Mouse (Mus musculus): Measurements from ENCODE around the gene Trpm8. TPM values are rescaled to one million over a fixed set of nuclear protein-coding genes. Genes with fewer than 3 reads are reported as not detected.

Gene Trpm8
- polyA plus RNA-seq, 1 experiment from 2014 or later = 0.04 TPM

DNA sequence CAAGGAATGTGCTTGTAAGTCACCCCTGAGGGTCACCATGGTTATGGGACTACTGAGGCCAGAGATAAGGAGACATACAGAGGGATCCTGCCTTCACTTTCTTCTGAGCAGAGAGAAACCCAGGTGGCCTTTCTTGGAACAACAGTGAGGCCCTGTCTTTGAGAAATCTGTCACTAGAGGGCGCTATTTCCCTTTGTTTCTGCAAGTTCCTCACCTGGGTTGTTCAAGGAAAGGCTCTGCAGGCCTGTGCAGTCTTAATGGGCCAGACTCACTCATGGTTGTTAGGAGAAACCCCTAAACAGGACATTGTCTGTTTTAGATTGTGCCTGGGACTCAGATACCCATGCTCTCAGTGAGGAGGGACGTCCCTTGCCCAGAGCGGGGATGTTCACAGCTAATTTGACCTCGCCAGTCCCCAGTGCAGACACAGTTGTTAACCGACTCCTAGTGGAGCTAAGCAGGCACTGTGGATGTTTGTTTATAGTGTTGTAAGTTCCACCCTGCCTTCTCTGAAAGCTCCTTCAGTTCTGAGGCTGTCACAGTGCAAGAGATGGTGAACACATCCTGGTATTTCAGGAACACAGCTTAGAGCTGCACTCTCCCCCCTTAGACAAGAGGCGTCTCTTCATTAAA lies 80.1 kb downstream of the Trpm8 start:
- no peak overlapping the region for H3K4me3 ChIP-seq (replicated peaks)
- no peaks in the 10 kb centered on the region for H3K27me3 ChIP-seq
- ATAC-seq = peak; percentile 85
- WGBS = 65% methylated on average over 6 of the region's 6 CpGs
- no peak overlapping the region for H3K27ac ChIP-seq
- H3K9ac ChIP-seq (replicated peaks) = no peak overlapping the region
- H3K9me3 ChIP-seq = no peaks in the 10 kb centered on the region
- no peak overlapping the region for H3K4me2 ChIP-seq (replicated peaks)
- no peaks in the 10 kb centered on the region for H3K36me3 ChIP-seq
- H3K4me1 ChIP-seq (replicated peaks) = peaks cover 4% of the 10 kb centered on the region; the same call in 1 of the 2 replicates

DNA sequence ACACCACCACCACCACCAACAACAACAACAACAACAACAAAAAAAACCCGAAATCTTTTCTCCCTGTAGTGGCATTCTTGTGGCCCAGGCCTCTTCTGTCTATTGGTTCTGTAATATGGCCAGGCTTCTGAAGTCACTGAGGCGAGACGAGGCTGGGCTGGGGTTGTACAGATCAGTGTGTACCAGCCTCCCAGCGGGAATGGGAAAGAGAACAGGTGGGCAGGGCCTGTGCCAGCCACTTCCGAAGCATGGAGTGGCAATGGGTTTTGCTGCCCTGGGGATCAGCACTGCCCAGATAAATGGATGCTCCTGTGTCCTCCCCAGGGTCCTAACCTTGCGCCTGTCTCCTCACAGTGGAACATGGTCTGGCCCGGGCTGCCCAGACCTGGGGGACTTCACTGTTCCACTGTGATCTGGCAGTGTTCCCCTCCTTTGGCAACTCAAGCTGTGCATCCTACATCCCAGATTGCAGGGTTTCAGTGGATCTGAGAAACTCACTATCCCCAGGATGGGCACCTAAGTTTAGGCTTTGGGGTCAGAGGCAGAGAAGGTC lies 80.7 kb downstream of the Trpm8 start:
- Histone ChIP-seq H3K9ac (replicated peaks) (no peak overlapping the region), H3K4me3 (replicated peaks) (no peak overlapping the region), H3K27ac (no peak overlapping the region), H3K27me3 (no peaks in the 10 kb centered on the region), H3K4me2 (replicated peaks) (no peak overlapping the region), H3K9me3 (no peaks in the 10 kb centered on the region), H3K4me1 (replicated peaks) (no peaks in the 10 kb centered on the region), H3K36me3 (no peaks in the 10 kb centered on the region)
- peak; percentile 41 for ATAC-seq
- 76% methylated on average over 7 of the region's 7 CpGs for WGBS

DNA sequence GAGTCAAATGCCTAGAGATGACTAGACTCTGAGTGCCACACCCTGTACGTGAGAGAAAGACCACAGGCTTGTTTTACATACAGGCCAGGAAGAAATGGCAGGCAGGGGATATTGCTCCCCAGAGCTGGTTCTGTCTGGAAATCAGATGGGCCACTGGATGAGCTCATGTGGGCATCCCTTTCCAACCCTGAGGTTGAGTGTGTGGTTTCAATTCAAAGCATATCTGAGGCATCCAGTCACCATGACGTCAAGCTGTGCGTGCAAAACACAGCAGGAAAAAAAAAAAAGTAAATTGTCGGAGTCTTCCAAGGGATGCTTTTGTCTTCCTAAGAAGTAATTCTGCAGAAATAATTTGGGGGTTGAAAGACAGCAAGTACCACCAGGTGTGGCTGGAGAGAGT lies 83.6 kb downstream of the Trpm8 start:
- no peaks in the 10 kb centered on the region for H3K4me1 ChIP-seq (replicated peaks)
- no peaks in the 10 kb centered on the region for H3K36me3 ChIP-seq
- H3K4me3 ChIP-seq (replicated peaks) = no peak overlapping the region
- ATAC-seq = no peak
- no peak overlapping the region for H3K9ac ChIP-seq (replicated peaks)
- H3K4me2 ChIP-seq (replicated peaks) = no peak overlapping the region
- no peak overlapping the region for H3K27ac ChIP-seq
- H3K9me3 ChIP-seq = no peaks in the 10 kb centered on the region
- WGBS = 68% methylated on average over 4 of the region's 4 CpGs
- H3K27me3 ChIP-seq = no peaks in the 10 kb centered on the region

DNA sequence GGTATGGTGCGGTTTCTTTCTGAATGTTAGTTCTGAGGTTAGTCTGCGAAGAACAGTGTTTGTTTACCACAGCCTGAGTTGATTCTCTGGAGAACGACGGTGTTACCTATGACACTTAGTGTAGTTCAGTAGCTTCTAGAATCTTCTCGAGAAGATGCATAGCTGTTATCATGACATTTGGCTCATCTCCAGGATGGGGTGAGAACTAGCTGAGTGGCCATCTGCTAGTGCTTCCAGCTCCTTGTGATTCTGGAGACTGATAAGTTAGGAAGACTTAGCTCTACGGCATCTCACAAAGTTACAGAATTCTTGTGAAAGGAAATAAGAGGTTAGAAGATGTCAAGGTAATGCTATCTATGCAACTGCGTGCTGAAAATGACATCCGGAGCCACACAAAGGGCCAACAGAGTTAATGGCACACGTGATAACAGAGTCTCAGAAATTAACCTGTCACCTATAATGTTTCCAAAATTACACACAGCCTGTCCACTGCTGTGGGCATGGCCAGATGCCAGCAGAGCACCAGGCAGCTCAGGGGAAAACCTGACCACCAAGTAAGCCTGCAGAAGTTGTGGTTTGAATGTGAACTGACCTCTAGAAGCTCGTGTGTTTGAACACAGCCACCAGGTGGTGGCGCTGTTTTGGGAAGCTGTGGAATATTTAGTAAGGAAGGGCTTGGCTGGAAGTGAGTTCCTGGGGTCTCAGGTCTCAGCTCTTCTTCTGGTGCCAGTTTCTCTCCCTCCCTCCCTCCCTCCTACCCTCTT lies 89.6 kb downstream of the Trpm8 start:
- WGBS = 82% methylated on average over 11 of the region's 11 CpGs

DNA sequence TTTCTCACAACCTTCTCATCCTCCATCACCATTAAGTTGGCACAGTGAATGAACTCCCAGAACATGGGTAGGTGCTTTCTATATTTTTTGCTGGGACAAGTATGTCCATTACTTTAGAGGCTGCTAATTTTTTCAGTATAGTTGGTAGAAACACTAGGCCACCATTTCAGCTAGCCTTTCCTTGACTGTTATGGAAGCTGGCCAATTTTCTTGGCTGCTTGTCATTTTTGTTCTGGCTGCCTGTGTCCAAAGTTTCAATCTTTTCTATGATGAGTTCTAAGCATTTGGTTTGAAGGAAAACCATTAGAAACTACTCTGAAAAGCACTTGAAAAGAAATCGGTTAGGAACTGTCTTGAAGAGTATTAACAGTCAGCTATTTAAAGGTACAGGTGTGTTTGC lies 101.0 kb downstream of the Trpm8 start:
- no peak overlapping the region for H3K4me2 ChIP-seq (replicated peaks)
- no peak overlapping the region for H3K4me3 ChIP-seq (replicated peaks)
- H3K4me1 ChIP-seq (replicated peaks) = no peaks in the 10 kb centered on the region
- no peak overlapping the region for H3K27ac ChIP-seq
- H3K9ac ChIP-seq (replicated peaks) = no peak overlapping the region
- ATAC-seq = no peak
- peaks cover 4% of the 10 kb centered on the region; the same call in 1 of the 2 replicates for H3K9me3 ChIP-seq
- 92% methylated on average over 1 of the region's 1 CpGs for WGBS
- no peaks in the 10 kb centered on the region for H3K36me3 ChIP-seq
- no peaks in the 10 kb centered on the region for H3K27me3 ChIP-seq

More for the DNA sequence above, 89.6 kb downstream of the Trpm8 start:
- Histone ChIP-seq H3K27me3 (no peaks in the 10 kb centered on the region), H3K9me3 (no peaks in the 10 kb centered on the region), H3K9ac (replicated peaks) (no peak overlapping the region), H3K36me3 (0 out of 2 replicates have a peak, but pooled peaks cover 2% of the 10 kb centered on the region), H3K27ac (no peak overlapping the region), H3K4me3 (replicated peaks) (no peak overlapping the region), H3K4me1 (replicated peaks) (0 out of 2 replicates have a peak, but pooled peaks cover 6% of the 10 kb centered on the region), H3K4me2 (replicated peaks) (no peak overlapping the region)
- ATAC-seq = no peak

DNA sequence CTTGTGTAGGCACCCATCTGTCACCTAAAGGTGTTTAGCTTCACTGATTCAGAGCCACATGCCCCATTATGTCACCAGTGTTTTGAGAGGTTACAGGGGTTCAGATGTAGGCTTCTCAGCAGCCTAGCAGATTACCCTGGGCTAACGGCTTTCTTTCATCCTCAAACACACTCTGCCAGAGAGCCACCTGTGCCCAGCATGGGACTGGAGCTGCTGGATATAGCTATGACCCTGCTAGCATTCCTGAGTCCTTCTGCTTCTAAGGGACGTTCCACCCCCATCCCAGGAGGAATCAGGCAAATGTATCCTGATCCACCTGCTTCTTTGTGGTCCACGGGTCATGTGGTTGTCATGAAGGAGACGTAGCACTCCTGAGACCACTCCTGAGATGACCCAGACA lies 114.2 kb downstream of the Trpm8 start:
- Histone ChIP-seq H3K36me3 (no peaks in the 10 kb centered on the region), H3K4me1 (replicated peaks) (no peaks in the 10 kb centered on the region), H3K4me2 (replicated peaks) (no peak overlapping the region), H3K9me3 (no peaks in the 10 kb centered on the region), H3K27me3 (no peaks in the 10 kb centered on the region), H3K27ac (no peak overlapping the region), H3K9ac (replicated peaks) (no peak overlapping the region), H3K4me3 (replicated peaks) (no peak overlapping the region)
- no peak for ATAC-seq
- 83% methylated on average over 4 of the region's 4 CpGs for WGBS

DNA sequence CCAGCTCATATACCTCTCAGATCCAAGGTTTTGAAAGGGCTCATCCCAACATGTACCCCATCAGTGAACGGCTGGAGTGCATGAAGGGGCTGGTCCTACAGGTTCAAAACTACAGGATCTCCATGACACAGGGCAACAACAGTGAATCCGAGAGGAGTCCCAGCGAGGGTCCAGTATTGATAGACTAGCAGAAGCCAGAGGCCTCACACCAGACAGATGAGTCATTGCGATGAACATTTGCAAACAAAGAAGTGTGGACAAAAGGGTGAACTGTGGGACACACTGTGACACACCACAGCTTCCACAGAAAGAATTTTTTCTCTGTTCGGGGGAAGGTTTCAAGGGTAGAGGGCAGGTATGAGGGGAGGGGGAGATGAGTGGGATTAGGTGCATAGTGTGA lies 115.9 kb downstream of the Trpm8 start:
- ATAC-seq = no peak
- H3K9me3 ChIP-seq = no peaks in the 10 kb centered on the region
- WGBS = 88% methylated on average over 5 of the region's 5 CpGs
- H3K9ac ChIP-seq (replicated peaks) = no peak overlapping the region
- H3K36me3 ChIP-seq = no peaks in the 10 kb centered on the region
- no peak overlapping the region for H3K27ac ChIP-seq
- no peak overlapping the region for H3K4me2 ChIP-seq (replicated peaks)
- peaks cover 2% of the 10 kb centered on the region; the same call in 1 of the 2 replicates for H3K4me1 ChIP-seq (replicated peaks)
- no peaks in the 10 kb centered on the region for H3K27me3 ChIP-seq
- H3K4me3 ChIP-seq (replicated peaks) = no peak overlapping the region

DNA sequence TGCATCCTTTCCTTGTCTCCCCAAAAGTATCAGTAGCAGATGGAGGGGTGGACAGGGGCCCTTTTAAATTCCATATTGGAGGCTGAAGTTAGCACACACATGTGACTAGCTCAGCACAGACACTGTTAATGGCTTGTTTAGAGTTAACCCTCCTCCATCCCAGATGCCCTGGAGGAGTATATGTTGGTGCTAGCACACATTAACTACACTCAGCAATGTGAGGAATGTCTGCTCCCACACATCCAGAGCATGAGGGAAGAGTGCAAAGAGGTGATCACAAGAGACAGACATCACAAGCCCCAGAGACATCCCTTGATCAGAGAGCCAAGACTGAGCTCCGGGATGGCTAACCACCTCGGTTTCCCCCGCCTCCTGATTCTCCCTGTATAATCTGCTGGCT lies 125.9 kb downstream of the Trpm8 start:
- Histone ChIP-seq H3K4me1 (replicated peaks) (peaks cover 19% of the 10 kb centered on the region; the same call in 1 of the 2 replicates), H3K36me3 (no peaks in the 10 kb centered on the region), H3K27ac (no peak overlapping the region), H3K9ac (replicated peaks) (no peak overlapping the region), H3K9me3 (no peaks in the 10 kb centered on the region), H3K4me2 (replicated peaks) (no peak overlapping the region), H3K27me3 (no peaks in the 10 kb centered on the region), H3K4me3 (replicated peaks) (no peak overlapping the region)
- WGBS = 87% methylated on average over 3 of the region's 3 CpGs
- ATAC-seq = no peak

DNA sequence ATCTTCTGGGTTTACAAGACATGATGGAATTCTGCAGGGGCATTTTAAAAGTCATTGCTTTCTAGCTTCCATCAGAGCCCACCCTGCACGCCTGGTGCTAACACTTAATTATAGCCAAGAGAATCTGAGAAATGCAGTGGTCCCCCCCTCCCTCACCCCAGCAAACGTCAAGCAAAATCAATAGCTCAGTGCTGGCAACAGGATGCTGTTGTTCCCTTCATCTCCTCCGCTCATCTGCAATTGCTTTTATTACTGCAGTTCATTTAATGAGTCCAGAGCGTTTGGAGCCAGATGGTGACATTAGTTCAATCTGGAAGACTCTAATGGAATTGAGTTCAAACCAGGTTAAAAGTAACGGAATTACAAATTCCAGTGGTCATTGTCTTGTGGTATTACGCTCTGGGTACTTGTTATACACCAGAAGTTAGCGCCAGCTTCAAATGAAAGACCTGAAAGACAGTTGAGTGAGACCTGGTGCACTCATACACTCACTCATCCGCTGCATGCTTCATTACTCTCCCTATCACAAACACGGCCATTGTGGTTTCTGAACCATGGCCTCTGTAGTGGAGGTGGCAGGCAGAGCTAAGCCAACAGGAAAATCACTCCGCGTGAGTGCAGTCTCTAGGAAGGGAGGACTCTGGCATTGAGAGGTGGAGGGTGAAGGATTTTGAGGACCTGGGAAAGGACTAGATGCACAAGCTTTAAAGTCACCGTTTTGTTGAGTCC lies 128.8 kb downstream of the Trpm8 start:
- Histone ChIP-seq H3K27me3 (no peaks in the 10 kb centered on the region), H3K9me3 (no peaks in the 10 kb centered on the region), H3K36me3 (no peaks in the 10 kb centered on the region), H3K4me2 (replicated peaks) (no peak overlapping the region), H3K4me1 (replicated peaks) (peaks cover 13% of the 10 kb centered on the region; the same call in 1 of the 2 replicates), H3K4me3 (replicated peaks) (no peak overlapping the region), H3K9ac (replicated peaks) (no peak overlapping the region), H3K27ac (peak overlapping the region; percentile 19; the same call in 1 of the 2 replicates)
- ATAC-seq = peak; percentile 69; the same call in 1 of the 2 replicates
- 55% methylated on average over 12 of the region's 12 CpGs for WGBS

DNA sequence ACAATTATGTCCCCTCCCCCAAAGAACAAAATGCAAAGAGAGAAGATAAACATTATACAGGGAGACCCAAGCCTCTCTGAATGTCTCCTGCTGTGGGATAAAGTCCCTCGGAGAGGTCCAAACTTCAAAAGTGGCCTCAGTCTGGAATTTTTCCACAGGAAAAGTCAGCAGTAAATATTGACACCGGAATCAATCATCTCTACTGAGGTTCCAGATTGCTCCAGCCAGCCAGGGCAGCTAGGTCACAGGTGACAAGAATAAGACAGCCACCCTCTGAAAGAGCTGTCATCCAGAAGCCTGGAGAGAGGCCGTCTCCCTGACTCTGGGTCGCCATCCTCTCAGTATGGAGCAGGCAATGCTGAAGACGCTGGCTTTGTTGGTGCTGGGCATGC lies 129.3 kb downstream of the Trpm8 start, which contains the start of gene Spp2:
Gene Spp2 (plus strand): TSS at position 155 of the 392 bp plus-strand sequence.
- 82% methylated on average over 5 of the region's 5 CpGs for WGBS
- peak within 1 kb of the TSS; percentile 19; the same call in 1 of the 2 replicates for H3K27ac ChIP-seq
- ATAC-seq = no peak

DNA sequence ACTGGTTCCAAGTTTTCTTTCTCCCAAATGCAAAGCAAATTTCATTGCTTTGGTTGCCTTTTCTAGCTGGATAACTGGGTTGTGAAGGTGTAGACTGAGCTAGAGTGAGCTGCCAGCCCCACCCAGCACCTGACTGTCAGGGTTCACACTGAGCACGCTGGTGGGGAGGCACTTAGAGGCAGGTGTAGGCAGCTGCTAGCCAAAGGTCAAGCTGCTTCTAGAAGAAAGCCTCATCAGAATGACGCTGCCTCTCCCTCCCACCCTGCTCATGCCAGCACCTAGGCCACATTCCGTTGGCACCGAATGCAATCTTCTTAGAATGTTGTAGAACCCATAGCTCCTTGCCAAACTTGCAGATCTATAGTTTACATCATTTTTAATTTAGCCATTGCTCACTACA lies 130.9 kb downstream of the Trpm8 start:
- 90% methylated on average over 4 of the region's 4 CpGs for WGBS
- no peak overlapping the region for H3K4me2 ChIP-seq (replicated peaks)
- H3K4me1 ChIP-seq (replicated peaks) = peaks cover 23% of the 10 kb centered on the region
- no peaks in the 10 kb centered on the region for H3K36me3 ChIP-seq
- H3K9me3 ChIP-seq = no peaks in the 10 kb centered on the region
- H3K27me3 ChIP-seq = no peaks in the 10 kb centered on the region
- no peak overlapping the region for H3K27ac ChIP-seq
- ATAC-seq = no peak
- H3K9ac ChIP-seq (replicated peaks) = no peak overlapping the region
- H3K4me3 ChIP-seq (replicated peaks) = no peak overlapping the region

More for the DNA sequence above, 129.3 kb downstream of the Trpm8 start, which contains the start of gene Spp2:
- no peak within 1 kb of the TSS for H3K9ac ChIP-seq (replicated peaks)
- H3K4me1 ChIP-seq (replicated peaks) = peaks cover 18% of the 10 kb centered on the region
- no peak within 1 kb of the TSS for H3K4me2 ChIP-seq (replicated peaks)
- H3K36me3 ChIP-seq = no peaks in the 10 kb centered on the region
- H3K9me3 ChIP-seq = no peaks in the 10 kb centered on the region
- H3K27me3 ChIP-seq = no peaks in the 10 kb centered on the region
- no peak within 1 kb of the TSS for H3K4me3 ChIP-seq (replicated peaks)
